Mouse (Mus musculus): ENCODE measurements around the gene Dnajc5g. TPM values are rescaled to one million over a fixed set of nuclear protein-coding genes. Genes with fewer than 3 reads are reported as not detected.

Dnajc5g gene
- total RNA-seq (2021) = not detected
- long read RNA-seq, experiment 1 = 0 reads
- long read RNA-seq, experiment 2 = 0 reads

GRCm38 (mm10) chr5:31105814-31106335 is at the start of gene Dnajc5g:
Dnajc5g (plus strand) TSS chr5:31106285.
- Histone ChIP-seq H3K4me3 (no peak within 1 kb of the TSS), H3K27ac (no peak within 1 kb of the TSS)
- TF ChIP-seq CTCF (conservative IDR thresholded peaks at IDR 0.05) = no peak
- DNase-seq (ENCODE audit: low spot score in 2 of 2) = no peak

GRCm38 (mm10) chr5:31069810-31070209 is 36.3 kb upstream of the Dnajc5g start:
- no peak for DNase-seq (ENCODE audit: low spot score in 2 of 2)
- Histone ChIP-seq H3K27ac (no peak overlapping the region), H3K4me3 (no peak overlapping the region)
- no peak for TF ChIP-seq CTCF (conservative IDR thresholded peaks at IDR 0.05)

DNA sequence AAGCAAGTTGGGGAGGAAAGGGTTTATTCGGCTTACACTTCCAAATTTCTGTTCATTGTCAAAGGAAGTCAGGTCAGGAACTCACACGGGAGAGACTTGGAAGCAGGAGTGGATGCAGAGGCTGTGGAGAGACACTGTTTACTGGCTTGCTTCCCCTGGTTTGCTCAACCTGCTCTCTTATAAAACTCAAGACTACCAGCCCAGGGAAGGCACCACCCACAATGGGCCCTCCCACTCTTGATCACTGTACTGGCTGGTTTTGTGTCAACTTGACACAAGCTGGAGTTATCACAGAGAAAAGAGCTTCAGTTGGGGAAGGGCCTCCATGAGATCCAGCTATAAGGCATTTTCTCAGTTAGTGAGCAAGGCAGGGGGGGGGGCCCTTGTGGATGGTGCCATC is 35.0 kb upstream of the Dnajc5g start:
- DNase-seq (ENCODE audit: low spot score in 2 of 2) = no peak
- no peak overlapping the region for H3K27ac ChIP-seq
- no peak for TF ChIP-seq CTCF (conservative IDR thresholded peaks at IDR 0.05)
- no peak overlapping the region for H3K4me3 ChIP-seq

DNA sequence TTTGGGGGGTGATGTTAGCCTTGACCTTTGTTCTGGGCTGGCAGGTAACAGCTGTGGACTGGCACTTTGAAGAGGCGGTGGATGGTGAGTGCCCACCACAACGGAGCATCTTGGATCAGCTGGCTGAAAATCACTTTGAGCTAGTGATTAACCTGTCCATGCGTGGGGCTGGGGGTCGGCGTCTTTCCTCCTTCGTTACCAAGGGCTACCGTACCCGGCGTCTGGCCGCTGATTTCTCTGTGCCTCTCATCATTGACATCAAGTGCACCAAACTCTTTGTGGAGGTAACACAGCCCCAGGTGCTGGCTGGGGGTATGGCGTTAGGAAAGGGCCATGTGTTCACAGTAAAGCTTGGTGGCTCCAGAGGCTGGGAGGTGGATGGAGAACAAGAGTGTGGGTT is 34.3 kb upstream of the Dnajc5g start:
- no peak overlapping the region for H3K4me3 ChIP-seq
- no peak for TF ChIP-seq CTCF (conservative IDR thresholded peaks at IDR 0.05)
- H3K27ac ChIP-seq = no peak overlapping the region
- DNase-seq (ENCODE audit: low spot score in 2 of 2) = no peak

DNA sequence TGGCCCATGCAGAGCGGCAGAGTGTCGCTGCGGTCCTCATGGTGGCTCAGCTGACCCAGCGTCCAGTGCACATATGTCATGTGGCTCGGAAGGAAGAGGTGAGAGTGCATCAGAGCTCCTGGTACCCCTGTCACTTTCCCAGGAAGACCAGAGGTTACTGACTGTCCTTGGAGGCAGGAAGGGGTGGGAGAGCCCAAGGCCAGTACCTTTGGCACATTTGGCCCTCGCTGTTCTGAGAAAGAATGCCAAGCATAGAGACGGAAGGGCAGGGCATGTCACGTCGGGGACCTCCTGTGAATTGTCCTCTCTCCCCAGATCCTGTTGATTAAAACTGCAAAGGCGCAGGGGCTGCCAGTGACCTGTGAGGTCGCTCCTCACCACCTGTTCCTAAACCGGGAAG is 32.9 kb upstream of the Dnajc5g start:
- H3K4me3 ChIP-seq = no peak overlapping the region
- TF ChIP-seq CTCF (conservative IDR thresholded peaks at IDR 0.05) = no peak
- no peak for DNase-seq (ENCODE audit: low spot score in 2 of 2)
- H3K27ac ChIP-seq = no peak overlapping the region

DNA sequence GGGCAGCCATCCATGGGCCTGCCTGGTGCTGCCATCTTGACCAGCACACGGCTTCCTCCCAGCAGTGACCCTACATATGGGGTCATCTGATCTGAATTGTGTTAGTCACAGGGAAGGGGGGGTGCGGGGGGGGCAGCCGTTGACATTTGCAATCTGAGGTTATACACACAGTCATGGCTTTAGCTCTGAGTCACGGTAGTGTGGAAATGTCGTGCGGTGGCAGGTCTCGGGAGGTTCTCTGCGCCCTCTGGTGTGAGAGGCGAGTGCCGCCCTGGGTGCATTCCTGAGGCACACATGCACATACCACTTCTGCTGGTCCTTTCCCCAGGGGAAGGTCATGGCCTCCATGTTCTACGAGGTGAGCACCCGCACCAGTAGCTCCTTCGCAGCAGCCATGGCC is 29.7 kb upstream of the Dnajc5g start:
- Histone ChIP-seq H3K27ac (no peak overlapping the region), H3K4me3 (no peak overlapping the region)
- no peak for DNase-seq (ENCODE audit: low spot score in 2 of 2)
- TF ChIP-seq CTCF (conservative IDR thresholded peaks at IDR 0.05) = no peak

DNA sequence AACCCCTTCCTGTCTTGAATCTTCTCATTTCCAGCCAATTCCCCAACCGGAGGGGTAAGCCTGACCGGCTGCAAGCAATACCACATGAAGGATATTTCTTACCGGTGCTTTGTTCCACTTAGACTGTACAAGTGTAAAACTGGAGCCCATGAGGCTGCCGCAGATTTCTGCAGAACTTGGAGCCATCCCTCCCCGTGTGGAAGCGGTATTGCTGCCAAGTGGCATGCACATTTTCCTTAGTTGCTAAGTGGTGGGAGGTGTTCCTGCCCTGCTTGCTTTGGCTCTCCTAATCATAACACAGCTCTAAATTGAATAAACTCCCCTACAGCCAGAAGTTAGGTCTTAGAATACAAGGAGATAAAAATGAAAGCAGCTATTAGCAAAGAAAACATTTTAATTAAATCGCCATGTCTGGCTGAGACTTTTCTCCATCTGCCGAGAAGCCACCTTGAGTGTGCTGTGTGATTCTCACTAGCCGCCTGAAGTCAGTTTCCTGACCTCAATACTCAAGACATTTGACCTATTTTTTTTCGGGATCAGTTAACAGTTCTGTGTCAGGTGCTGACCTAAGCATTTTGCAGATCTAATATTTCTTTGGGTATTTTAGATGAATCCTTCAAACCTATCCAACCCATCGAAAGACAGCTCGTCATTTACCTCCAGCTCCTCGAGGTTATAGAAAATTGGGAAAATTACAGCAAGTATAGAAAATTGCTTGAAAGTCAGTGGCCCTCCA is 25.9 kb upstream of the Dnajc5g start:
- peak overlapping the region; percentile 68 for H3K27ac ChIP-seq
- peak; percentile 55 to 68 for DNase-seq (ENCODE audit: low spot score in 2 of 2)
- TF ChIP-seq CTCF (conservative IDR thresholded peaks at IDR 0.05) = no peak
- peak overlapping the region; percentile 5; the same call in 1 of the 2 replicates for H3K4me3 ChIP-seq

GRCm38 (mm10) chr5:31080795-31081164 is 25.3 kb upstream of the Dnajc5g start:
- Histone ChIP-seq H3K27ac (peak overlapping the region; percentile 68), H3K4me3 (no peak overlapping the region; the same call in 1 of the 2 replicates)
- TF ChIP-seq CTCF (conservative IDR thresholded peaks at IDR 0.05) = no peak
- DNase-seq (ENCODE audit: low spot score in 2 of 2) = no peak

DNA sequence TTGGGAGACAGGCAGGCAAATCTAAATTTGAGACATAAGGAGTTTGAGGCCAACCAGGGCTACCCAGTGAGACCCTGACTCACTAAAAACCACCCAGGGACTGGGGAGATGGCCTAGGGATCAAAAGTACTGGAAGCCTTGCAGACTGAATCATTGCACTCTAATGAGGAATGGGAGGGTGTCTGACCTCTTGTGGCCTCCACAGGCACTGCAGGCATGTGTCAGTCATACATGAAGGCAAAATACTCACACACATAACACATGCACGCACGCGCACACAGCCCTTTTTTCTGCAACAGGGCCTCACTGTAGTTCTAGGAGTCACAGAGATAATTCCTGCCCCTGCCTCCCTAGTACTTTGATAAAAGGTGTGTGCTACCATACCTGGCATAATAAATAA is 24.7 kb upstream of the Dnajc5g start:
- peak in 1 of 2 experiments; percentile 51 for DNase-seq (ENCODE audit: low spot score in 2 of 2)
- peak; percentile 76 for TF ChIP-seq CTCF (conservative IDR thresholded peaks at IDR 0.05)
- Histone ChIP-seq H3K4me3 (no peak overlapping the region), H3K27ac (no peak overlapping the region)

DNA sequence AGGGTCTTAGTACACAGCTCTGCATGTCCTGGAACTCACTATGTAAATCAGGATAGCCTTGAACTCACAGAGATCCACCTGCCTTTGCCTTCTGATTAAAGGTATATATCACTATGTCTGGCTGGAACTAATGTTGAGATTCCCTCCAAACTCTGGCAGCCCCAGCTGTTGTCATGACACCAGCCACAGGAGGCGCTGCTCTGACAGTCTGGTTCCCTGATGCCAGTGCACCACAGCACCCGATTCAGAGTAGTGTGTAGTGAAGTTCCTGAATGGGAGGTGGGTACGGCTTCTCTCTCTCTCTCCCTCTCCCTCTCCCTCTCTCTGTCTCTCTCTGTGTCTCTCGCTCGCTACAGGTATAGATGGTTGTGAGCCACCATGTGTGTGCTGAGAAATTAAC is 23.7 kb upstream of the Dnajc5g start:
- TF ChIP-seq CTCF (conservative IDR thresholded peaks at IDR 0.05) = peak; percentile 80
- peak overlapping the region; percentile 20; the same call in 1 of the 2 replicates for H3K27ac ChIP-seq
- DNase-seq (ENCODE audit: low spot score in 2 of 2) = peak; percentile 52 to 64
- no peak overlapping the region for H3K4me3 ChIP-seq

DNA sequence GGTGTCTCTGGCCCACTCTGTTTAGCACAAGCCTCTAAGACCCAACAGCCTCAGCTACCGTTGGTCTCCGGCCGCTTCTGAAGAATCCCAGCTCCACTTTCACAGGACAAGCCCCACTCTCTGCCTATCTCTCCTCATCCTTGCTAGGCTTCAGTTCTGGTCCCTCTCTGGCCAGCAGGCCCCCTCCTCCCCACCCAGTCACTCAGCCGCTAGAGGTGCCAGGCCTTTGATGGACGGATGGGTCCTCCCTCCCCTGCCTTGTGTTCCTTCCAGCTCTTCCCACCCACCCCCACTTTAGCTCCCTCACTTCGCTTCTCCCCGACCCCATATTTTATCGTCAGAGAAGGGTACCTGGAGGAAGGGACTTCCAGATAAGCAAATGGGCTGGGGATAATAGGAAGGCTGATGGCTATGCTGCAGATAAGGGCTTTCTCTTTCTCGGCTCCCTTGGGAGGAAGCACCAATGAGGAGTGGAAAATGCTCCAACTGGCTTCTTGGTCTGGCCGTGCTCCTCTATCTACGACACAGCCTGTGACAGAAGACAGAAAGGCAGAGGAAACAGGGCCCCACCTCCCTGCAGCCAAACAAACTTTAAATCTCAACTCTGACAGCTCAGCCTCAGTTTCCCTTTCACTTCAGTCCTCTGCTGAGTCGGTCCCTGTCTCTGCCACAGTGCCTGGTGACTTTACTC is 23.0 kb upstream of the Dnajc5g start:
- no peak for TF ChIP-seq CTCF (conservative IDR thresholded peaks at IDR 0.05)

GRCm38 (mm10) chr5:31083949-31084348 is 22.1 kb upstream of the Dnajc5g start:
- no peak for DNase-seq (ENCODE audit: low spot score in 2 of 2)
- TF ChIP-seq CTCF (conservative IDR thresholded peaks at IDR 0.05) = no peak
- Histone ChIP-seq H3K4me3 (no peak overlapping the region), H3K27ac (no peak overlapping the region)

More for the DNA sequence above, 23.0 kb upstream of the Dnajc5g start:
- H3K27ac ChIP-seq = peak overlapping the region; percentile 20; the same call in 1 of the 2 replicates
- H3K4me3 ChIP-seq = no peak overlapping the region
- DNase-seq (ENCODE audit: low spot score in 2 of 2) = no peak

DNA sequence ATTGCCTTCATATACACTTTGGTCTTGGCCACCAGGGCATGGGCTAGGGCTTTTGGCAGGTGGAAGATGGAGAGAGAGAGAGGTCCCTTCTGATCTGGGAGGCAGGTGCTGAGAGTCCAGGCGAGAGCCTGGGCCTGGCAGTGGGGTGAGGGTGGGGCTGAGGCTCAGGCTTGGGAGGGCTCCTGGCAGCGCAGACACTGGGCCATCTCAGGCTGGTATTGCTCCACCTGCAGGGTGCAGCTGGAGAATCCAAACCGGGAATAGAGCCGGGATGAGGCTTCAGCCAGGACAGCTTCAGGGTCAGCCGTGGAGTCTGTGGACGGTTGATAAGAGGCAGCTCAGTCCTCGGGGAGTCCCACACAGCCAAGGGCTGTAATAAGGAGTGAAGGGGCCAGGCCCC is 19.5 kb upstream of the Dnajc5g start:
- 0 out of 2 replicates have a peak, but pooled peaks have one; percentile 5 for TF ChIP-seq CTCF (conservative IDR thresholded peaks at IDR 0.05)
- Histone ChIP-seq H3K27ac (no peak overlapping the region), H3K4me3 (no peak overlapping the region)
- no peak for DNase-seq (ENCODE audit: low spot score in 2 of 2)
